Mouse (Mus musculus): ENCODE data around the gene Wsb2.
"Not testable (repeated sequence)": the region's sequence is repeated elsewhere in the genome, so short reads cannot be mapped to it uniquely, and the experiment has no call there.

The Wsb2 gene

GRCm38 (mm10) chr5:117357478-117358247 lies 559 bp downstream of the Wsb2 start:
- no peak for DNase-seq

GRCm38 (mm10) chr5:117358248-117358630 lies 1.1 kb downstream of the Wsb2 start:
- DNase-seq = no peak

- DNase-seq = peak; percentile 78
Measured at GRCm38 (mm10) chr5:117358725-117359124, 1.6 kb downstream of the Wsb2 start.

- no peak for DNase-seq
Measured at GRCm38 (mm10) chr5:117359497-117360227, 2.6 kb downstream of the Wsb2 start.

GRCm38 (mm10) chr5:117360228-117360515 lies 3.1 kb downstream of the Wsb2 start:
- no peak for DNase-seq

GRCm38 (mm10) chr5:117360631-117361541 lies 3.8 kb downstream of the Wsb2 start:
- no peak for DNase-seq

GRCm38 (mm10) chr5:117361590-117361989 lies 4.5 kb downstream of the Wsb2 start:
- no peak for DNase-seq

GRCm38 (mm10) chr5:117363066-117363782 lies 6.1 kb downstream of the Wsb2 start:
- no peak for DNase-seq

- no peak for DNase-seq
Measured at GRCm38 (mm10) chr5:117364821-117365220, 7.7 kb downstream of the Wsb2 start.

GRCm38 (mm10) chr5:117365904-117366561 lies 8.9 kb downstream of the Wsb2 start:
- no peak for DNase-seq

GRCm38 (mm10) chr5:117367206-117367605 lies 10.1 kb downstream of the Wsb2 start:
- no peak for DNase-seq

GRCm38 (mm10) chr5:117370592-117370991 lies 13.5 kb downstream of the Wsb2 start:
- DNase-seq = no peak

- no peak for DNase-seq
Measured at GRCm38 (mm10) chr5:117373418-117373817, 16.3 kb downstream of the Wsb2 start.

- peak; percentile 62 for DNase-seq
Measured at GRCm38 (mm10) chr5:117374372-117375049, 17.4 kb downstream of the Wsb2 start.

GRCm38 (mm10) chr5:117376331-117376761 lies 19.2 kb downstream of the Wsb2 start:
- peak; percentile 59 for DNase-seq

- DNase-seq = not testable (repeated sequence)
Measured at GRCm38 (mm10) chr5:117377731-117378130, 20.6 kb downstream of the Wsb2 start.

- DNase-seq = no peak
Measured at GRCm38 (mm10) chr5:117380199-117380598, 23.1 kb downstream of the Wsb2 start.

GRCm38 (mm10) chr5:117381785-117382184 lies 24.7 kb downstream of the Wsb2 start:
- no peak for DNase-seq

GRCm38 (mm10) chr5:117383198-117383597 lies 26.1 kb downstream of the Wsb2 start:
- DNase-seq = no peak

GRCm38 (mm10) chr5:117388296-117388751 lies 31.2 kb downstream of the Wsb2 start:
- DNase-seq = no peak

- DNase-seq = peak; percentile 96
Measured at GRCm38 (mm10) chr5:117388877-117389276, 31.8 kb downstream of the Wsb2 start, which contains the start of gene Rfc5. Rfc5 (minus strand) TSS chr5:117389047.
